Mouse (Mus musculus) neural tube, embryonic 15.5 days (tissue): ENCODE results near the gene Dazl. TPM values are rescaled to one million over a fixed set of nuclear protein-coding genes. Genes with fewer than 3 reads are reported as not detected.

Source experiments
- ATAC-seq: fragments of 200-750 bp; cut with Nextera tagmentation; 2 replicates; pipeline ENCODE4 v1.8.0; 2017; ENCODE audit warnings: mild to moderate bottlenecking, moderate TSS enrichment, moderate library complexity; ENCODE audit not compliant: low FRiP score
- H3K27ac ChIP-seq: fragments of 300-500 bp; sonication (generic); replicated peaks from 2 replicates; pipeline ENCODE4 v1.5.1; 2015; ENCODE audit warnings: mild to moderate bottlenecking, inconsistent platforms
- H3K27me3 ChIP-seq: fragments of 300-500 bp; sonication (generic); replicated peaks from 2 replicates; pipeline ENCODE4 v1.6.1; 2015; ENCODE audit warnings: inconsistent platforms
- H3K36me3 ChIP-seq: fragments of 300-500 bp; sonication (generic); 2 replicates; pipeline ENCODE4 v1.6.1; 2015; ENCODE audit warnings: inconsistent platforms
- H3K4me1 ChIP-seq: fragments of 300-500 bp; sonication (generic); 2 replicates; pipeline ENCODE4 v1.6.1; 2015; ENCODE audit warnings: inconsistent platforms
- H3K4me2 ChIP-seq: fragments of 300-500 bp; sonication (generic); 2 replicates; pipeline ENCODE4 v1.6.1; 2015; ENCODE audit warnings: inconsistent platforms, mild to moderate bottlenecking, moderate library complexity
- H3K4me3 ChIP-seq: fragments of 300-500 bp; sonication (generic); replicated peaks from 2 replicates; pipeline ENCODE4 v1.5.1; 2015; ENCODE audit warnings: mild to moderate bottlenecking, inconsistent platforms
- H3K9ac ChIP-seq: fragments of 300-500 bp; sonication (generic); replicated peaks from 2 replicates; pipeline ENCODE4 v1.6.1; 2015; ENCODE audit warnings: mild to moderate bottlenecking, inconsistent platforms
- H3K9me3 ChIP-seq: fragments of 300-500 bp; sonication (generic); replicated peaks from 2 replicates; pipeline ENCODE4 v1.6.1; 2016; ENCODE audit warnings: inconsistent platforms
- WGBS: fragments of 180-500 bp; shearing (Covaris S2); methylation state at CpG from one replicate; pipeline ENCODE4 v1.1.7; 2015; ENCODE audit warnings: mixed read lengths; 5-methylcytosine and 5-hydroxymethylcytosine counted together
- polyA plus RNA-seq: library from polyadenylated mRNA; unstranded; fragments of >200 nt; fragmentation: Nextera tagmentation; extraction: Ambion mirVana; gene quantifications from 2 replicates; pipeline ENCODE4 v1.2.1, GENCODE M21; 2015

Dazl gene
- polyA plus RNA-seq, 1 experiment from 2014 or later = 0.52 TPM

DNA sequence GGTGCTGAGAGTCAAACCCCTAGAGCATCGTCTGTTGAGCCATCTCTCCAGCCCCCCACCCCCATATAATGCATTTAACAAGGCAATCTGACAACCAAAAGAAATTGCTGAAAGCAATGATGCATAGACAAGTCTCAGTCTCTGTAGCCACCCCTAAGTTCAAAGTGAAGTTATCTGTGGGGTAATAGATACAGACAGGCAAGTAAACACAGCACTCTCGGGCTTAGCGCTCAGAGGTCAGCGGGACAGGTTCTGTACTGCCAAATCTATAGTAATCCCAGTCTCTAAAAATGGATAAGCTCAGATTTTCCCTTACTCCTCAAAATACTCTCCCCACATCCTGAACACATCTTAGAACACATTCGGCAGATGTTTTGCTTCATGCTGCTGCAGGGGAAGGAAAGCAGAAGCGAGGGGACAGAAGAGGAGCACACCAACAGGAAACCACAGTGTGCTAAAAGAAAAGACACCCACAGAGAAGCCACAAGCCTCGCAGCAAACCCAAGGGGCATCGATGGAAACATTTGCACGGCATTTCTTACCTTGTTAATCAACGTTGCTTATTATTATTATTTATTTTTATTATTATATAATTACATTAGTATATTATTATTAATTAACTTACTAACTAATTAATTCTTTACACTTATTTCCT is 16.8 kb upstream of the Dazl start:
- H3K4me3 ChIP-seq = no peak overlapping the region
- WGBS = 73% methylated on average over 10 of the region's 10 CpGs
- no peaks in the 10 kb centered on the region for H3K9me3 ChIP-seq
- no peaks in the 10 kb centered on the region for H3K27me3 ChIP-seq
- ATAC-seq = no peak
- H3K4me1 ChIP-seq = no peaks in the 10 kb centered on the region
- no peak overlapping the region for H3K27ac ChIP-seq
- no peak overlapping the region for H3K9ac ChIP-seq
- H3K36me3 ChIP-seq = no peaks in the 10 kb centered on the region
- H3K4me2 ChIP-seq = no peak overlapping the region

DNA sequence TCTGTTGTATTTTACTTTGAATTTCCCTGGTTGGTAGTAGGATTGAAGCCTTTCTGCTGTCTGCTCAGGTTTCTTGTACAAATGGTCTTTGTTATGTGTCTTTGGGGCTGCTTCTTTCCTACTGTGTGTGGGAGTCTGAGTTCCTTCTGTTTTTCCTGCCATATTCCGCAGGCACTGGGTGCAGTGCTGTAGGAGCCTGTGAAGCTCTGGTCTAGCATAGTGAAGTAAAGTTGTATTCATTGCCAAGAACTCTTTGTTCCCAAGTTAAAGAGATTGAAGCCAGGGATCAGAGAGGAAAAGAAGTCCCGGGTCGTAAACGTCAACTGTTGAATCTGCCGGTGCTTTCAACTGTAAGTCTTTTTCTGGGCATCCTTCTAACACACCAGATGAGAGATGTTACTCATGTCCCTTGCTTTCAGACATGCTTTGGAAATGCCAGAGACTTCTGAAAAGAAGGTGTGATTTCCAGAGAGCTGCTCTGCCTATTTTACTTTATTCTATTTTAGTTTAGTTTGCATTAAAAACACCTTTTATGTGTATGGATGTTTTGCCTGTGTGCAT is 16.2 kb upstream of the Dazl start:
- H3K27me3 ChIP-seq = no peaks in the 10 kb centered on the region
- WGBS = 47% methylated on average over 5 of the region's 5 CpGs
- no peak overlapping the region for H3K4me2 ChIP-seq
- ATAC-seq = no peak
- no peaks in the 10 kb centered on the region for H3K4me1 ChIP-seq
- no peak overlapping the region for H3K4me3 ChIP-seq
- H3K36me3 ChIP-seq = no peaks in the 10 kb centered on the region
- H3K27ac ChIP-seq = no peak overlapping the region
- no peak overlapping the region for H3K9ac ChIP-seq
- no peaks in the 10 kb centered on the region for H3K9me3 ChIP-seq

DNA sequence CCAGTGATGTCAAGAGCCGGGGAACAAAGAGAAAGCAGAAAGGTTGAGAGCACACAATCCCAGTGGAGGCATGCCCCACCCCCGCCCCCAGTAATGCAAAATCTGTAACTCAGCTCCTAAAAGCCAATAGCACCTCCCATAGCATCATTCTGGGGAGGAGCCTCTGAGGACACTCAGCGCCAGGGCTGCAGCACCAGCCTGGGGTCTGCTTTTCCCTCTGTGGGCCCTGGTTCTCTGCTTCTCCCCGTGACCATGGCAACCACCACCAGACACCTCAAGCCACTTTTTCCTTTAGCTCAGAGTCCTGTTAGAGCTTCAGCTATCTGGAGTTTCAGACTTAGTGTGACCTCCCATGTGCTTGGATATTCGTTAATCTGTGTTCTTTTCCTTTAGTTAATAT is 15.4 kb upstream of the Dazl start:
- no peaks in the 10 kb centered on the region for H3K4me1 ChIP-seq
- H3K4me2 ChIP-seq = no peak overlapping the region
- 77% methylated on average over 5 of the region's 5 CpGs for WGBS
- ATAC-seq = no peak
- H3K9ac ChIP-seq = no peak overlapping the region
- no peaks in the 10 kb centered on the region for H3K36me3 ChIP-seq
- H3K27me3 ChIP-seq = no peaks in the 10 kb centered on the region
- no peak overlapping the region for H3K27ac ChIP-seq
- no peaks in the 10 kb centered on the region for H3K9me3 ChIP-seq
- H3K4me3 ChIP-seq = no peak overlapping the region

DNA sequence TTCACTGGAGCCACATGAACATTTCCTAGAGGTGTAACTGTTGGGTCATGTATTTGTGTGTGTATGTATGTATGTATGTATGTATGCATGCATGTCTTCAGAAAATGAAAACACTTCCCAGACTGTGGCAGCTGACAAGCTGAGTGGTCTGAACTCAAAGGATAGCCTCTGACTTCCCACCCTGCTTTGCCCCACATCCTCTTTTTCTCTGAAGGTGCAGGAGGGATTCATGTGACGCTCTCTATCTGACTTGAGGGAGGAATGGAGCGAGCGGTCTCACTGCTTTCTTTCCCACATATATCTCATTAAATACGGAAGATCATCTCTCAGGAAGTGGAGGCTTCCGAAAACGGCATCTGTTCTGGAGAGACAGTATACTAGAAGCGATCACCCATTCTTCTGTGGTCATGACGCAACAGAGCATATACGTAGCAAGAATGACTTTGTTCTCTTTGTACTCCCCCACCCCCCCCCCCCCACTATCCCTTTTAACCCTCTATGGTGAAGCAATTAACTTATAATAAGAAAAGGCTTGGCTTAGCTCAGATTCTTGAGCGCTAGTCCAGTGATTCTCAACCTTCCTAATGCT is 14.7 kb upstream of the Dazl start:
- H3K27me3 ChIP-seq = no peaks in the 10 kb centered on the region
- H3K27ac ChIP-seq = no peak overlapping the region
- no peaks in the 10 kb centered on the region for H3K36me3 ChIP-seq
- no peak for ATAC-seq
- H3K9ac ChIP-seq = no peak overlapping the region
- no peak overlapping the region for H3K4me2 ChIP-seq
- H3K4me1 ChIP-seq = no peaks in the 10 kb centered on the region
- WGBS = 90% methylated on average over 10 of the region's 10 CpGs
- no peaks in the 10 kb centered on the region for H3K9me3 ChIP-seq
- no peak overlapping the region for H3K4me3 ChIP-seq

DNA sequence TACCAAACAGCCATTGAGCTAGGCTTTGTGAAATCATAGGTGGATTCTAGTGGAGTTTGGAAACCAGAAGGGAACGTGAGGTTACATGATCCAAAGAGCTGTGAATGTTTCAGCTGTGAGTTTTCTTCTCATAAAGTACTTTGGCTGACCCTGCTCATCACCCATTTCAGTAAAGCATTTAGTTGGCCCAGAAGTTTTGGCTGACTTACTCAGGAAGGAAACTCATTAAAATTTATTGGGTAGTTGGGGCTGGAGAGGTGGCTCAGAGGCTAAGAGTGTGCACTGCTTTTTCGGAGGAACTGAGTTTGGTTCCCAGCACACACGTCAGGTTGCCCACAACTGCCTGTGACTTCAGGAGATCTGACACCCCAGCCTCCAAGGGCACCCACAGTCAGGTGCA is 9.4 kb upstream of the Dazl start:
- no peak for ATAC-seq
- Histone ChIP-seq H3K9ac (no peak overlapping the region), H3K4me3 (no peak overlapping the region), H3K4me2 (no peak overlapping the region), H3K27ac (no peak overlapping the region), H3K36me3 (no peaks in the 10 kb centered on the region), H3K9me3 (no peaks in the 10 kb centered on the region), H3K27me3 (no peaks in the 10 kb centered on the region), H3K4me1 (no peaks in the 10 kb centered on the region)
- 78% methylated on average over 3 of the region's 3 CpGs for WGBS

DNA sequence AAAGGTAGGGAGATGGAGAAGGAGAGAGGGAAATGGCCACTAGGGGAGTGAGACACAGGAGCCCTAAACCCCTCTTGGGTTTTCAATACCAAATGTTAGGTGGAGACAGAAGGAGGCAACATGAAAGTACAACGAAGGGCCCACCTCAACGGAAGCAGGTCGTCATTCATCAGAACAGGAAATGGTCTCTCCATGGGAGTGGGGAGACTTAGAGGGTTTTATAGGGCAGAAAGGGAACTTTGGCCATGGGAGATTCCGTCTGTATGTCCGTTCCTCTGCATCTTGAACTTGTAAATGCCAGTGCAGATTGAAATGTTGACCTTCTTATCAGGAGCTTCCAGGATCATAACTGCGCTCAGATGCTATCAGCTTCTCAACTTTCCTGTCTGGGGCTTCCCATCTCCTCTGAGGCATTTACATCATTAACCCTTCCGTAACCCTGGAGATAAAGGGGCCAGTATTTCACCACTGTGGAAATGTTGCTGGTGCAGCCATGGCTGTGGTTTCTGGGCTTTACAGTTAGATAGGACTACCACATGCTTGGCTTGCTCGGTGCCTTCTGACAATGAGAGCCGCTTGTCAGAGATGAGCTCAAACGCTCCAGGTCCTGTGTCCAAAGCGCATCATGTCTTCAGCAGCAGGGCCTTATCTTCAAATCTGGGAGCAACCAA is 6.9 kb upstream of the Dazl start:
- H3K4me2 ChIP-seq = no peak overlapping the region
- ATAC-seq = no peak
- no peaks in the 10 kb centered on the region for H3K9me3 ChIP-seq
- H3K4me1 ChIP-seq = no peaks in the 10 kb centered on the region
- H3K27me3 ChIP-seq = no peaks in the 10 kb centered on the region
- H3K27ac ChIP-seq = no peak overlapping the region
- H3K9ac ChIP-seq = no peak overlapping the region
- 87% methylated on average over 11 of the region's 11 CpGs for WGBS
- H3K36me3 ChIP-seq = no peaks in the 10 kb centered on the region
- no peak overlapping the region for H3K4me3 ChIP-seq

DNA sequence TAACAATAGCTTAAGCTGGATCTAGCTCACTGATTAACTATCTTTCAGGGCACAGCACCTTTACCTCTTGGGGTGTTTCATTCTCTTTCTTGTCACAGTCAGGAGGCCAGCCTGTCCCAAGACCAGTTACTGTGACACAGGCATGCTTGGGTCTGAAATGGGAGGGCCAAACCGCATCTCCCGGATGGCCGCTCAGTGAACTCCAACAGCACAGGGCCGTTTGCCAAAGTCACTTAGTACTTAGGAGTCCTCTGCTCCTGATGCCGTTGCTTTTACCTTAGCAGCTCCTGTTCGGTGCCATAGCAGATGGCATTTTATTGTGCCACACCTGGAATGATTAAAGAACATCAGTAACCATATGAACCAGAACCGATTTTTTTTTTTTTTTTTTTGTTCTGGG is 5.4 kb upstream of the Dazl start:
- 76% methylated on average over 7 of the region's 7 CpGs for WGBS
- H3K4me1 ChIP-seq = no peaks in the 10 kb centered on the region

DNA sequence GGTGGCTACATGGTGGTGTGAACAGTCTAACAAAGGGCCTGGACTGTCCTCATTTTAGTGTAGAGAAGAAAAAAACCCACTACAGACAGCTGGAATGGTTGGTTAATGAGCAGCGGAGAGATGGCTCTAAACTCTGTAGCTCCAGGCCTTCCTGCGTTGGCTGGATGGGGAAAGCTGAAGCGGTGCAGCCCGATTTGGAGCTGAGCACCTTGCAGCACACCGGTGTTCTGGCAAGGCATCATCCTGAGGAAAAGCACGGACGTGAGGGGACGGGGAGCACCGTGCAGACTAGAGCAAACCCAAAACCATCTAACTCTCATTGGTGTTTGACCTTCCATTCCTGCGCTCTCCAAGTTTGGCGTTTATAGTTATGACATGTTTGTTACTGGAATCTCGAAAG is 1.3 kb upstream of the Dazl start:
- ATAC-seq = no peak
- Histone ChIP-seq H3K27me3 (no peaks in the 10 kb centered on the region), H3K4me1 (peaks cover 3% of the 10 kb centered on the region; the same call in 1 of the 2 replicates), H3K4me3 (no peak overlapping the region), H3K9ac (no peak overlapping the region), H3K27ac (no peak overlapping the region), H3K9me3 (no peaks in the 10 kb centered on the region; the same call in none of the 2 replicates), H3K36me3 (no peaks in the 10 kb centered on the region), H3K4me2 (no peak overlapping the region)
- 78% methylated on average over 12 of the region's 12 CpGs for WGBS

More for the DNA sequence above, 5.4 kb upstream of the Dazl start:
- no peak overlapping the region for H3K4me3 ChIP-seq
- no peak overlapping the region for H3K9ac ChIP-seq
- H3K36me3 ChIP-seq = no peaks in the 10 kb centered on the region
- no peak overlapping the region for H3K27ac ChIP-seq
- H3K4me2 ChIP-seq = no peak overlapping the region
- no peaks in the 10 kb centered on the region; the same call in 1 of the 2 replicates for H3K9me3 ChIP-seq
- H3K27me3 ChIP-seq = no peaks in the 10 kb centered on the region
- ATAC-seq = no peak

DNA sequence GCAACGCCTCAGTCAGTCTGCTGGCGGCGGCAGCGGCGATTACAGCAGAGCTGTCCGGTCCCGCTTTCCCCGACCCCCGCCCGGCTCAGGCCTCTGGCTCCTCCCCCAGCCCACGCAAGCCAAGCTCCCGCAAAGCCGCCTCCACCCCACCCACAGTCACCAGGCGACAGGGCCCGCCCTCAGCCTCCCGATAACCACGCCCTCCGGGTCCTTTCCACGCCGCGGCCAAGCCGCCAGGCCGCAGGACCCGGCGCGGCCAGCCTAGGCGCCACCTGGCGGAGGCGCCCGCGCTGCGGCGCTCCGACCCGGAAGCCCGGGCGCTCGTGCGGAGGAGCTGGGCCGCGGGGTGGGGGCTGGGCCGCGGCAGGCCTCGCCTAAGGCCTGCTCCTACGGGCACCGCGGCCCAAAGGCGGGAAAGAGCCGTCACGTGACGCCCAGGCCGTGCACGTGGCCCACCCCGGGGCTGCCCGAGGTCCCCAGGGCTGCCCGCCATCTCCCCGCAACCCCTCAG is 720 bp downstream of the Dazl start:
- H3K4me3 ChIP-seq = peak overlapping the region; percentile 44
- peak overlapping the region; percentile 63 for H3K4me2 ChIP-seq
- WGBS = 3% methylated on average over 50 of the region's 57 CpGs
- H3K27ac ChIP-seq = peak overlapping the region; percentile 46
- H3K4me1 ChIP-seq = peaks cover 3% of the 10 kb centered on the region; the same call in 1 of the 2 replicates
- H3K36me3 ChIP-seq = no peaks in the 10 kb centered on the region
- peak; percentile 98 for ATAC-seq
- H3K27me3 ChIP-seq = no peaks in the 10 kb centered on the region
- peak overlapping the region; percentile 46 for H3K9ac ChIP-seq
- no peaks in the 10 kb centered on the region; the same call in none of the 2 replicates for H3K9me3 ChIP-seq

DNA sequence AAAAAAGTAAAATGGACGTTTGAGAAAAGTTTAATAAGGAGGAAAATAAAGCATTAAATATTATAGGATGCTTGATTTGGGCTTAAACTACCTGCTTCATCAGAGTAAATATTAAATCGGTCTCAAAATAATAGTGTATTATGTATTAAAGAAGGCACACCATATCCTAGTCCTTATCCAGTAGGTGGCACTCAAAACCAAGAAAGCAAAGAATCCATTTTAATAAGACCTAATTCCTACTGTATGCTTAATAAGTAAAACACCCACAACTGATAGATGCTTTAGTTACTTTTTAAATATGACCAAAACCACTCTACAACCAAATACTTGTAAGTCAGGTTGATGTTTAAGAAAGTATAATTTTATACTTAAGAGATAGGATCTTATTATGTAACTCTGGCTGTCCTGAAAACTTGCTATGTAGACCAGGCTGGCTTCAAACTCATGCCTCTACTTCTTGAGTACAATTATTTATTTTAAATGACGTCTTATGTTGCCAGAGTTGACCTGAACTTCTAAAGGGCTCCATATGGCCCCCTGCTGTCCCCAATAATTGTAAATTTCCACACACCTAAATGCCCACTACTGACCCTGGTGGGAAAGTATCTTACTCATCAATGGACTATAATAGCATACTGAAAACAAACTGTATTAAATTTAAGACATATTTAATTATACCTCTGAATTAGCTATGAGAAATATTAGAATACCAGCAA is 1.8 kb downstream of the Dazl start:
- no peak overlapping the region for H3K4me3 ChIP-seq
- H3K4me2 ChIP-seq = no peak overlapping the region
- WGBS = 21% methylated on average over 3 of the region's 3 CpGs
- peaks cover 3% of the 10 kb centered on the region; the same call in 1 of the 2 replicates for H3K4me1 ChIP-seq
- no peaks in the 10 kb centered on the region for H3K27me3 ChIP-seq
- H3K9me3 ChIP-seq = no peaks in the 10 kb centered on the region; the same call in none of the 2 replicates
- ATAC-seq = no peak
- H3K27ac ChIP-seq = no peak overlapping the region
- H3K9ac ChIP-seq = no peak overlapping the region
- no peaks in the 10 kb centered on the region for H3K36me3 ChIP-seq

DNA sequence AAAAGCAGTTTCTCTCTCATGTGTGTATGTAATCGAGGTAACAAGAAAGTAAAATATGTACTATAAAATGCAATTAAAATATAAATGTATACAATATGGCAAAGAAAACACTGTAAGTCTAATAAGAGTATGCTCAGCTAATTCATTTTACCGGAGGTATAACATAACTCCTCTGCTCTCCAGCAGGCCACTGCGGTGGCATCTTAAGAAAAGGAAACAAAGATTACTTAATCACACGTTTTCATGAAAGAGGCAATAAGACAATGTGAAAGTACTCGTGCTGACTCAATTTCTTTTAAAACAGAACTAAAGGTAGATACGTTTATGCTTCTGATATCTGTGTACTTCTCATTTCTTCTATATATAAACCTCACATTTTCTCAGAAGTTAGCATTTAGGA is 8.6 kb downstream of the Dazl start:
- H3K4me1 ChIP-seq = no peaks in the 10 kb centered on the region

More for the DNA sequence above, 8.6 kb downstream of the Dazl start:
- Histone ChIP-seq H3K27me3 (no peaks in the 10 kb centered on the region), H3K36me3 (no peaks in the 10 kb centered on the region), H3K27ac (no peak overlapping the region), H3K4me3 (no peak overlapping the region), H3K9me3 (no peaks in the 10 kb centered on the region), H3K9ac (no peak overlapping the region), H3K4me2 (no peak overlapping the region)
- 70% methylated on average over 6 of the region's 6 CpGs for WGBS
- no peak for ATAC-seq
